Mouse (Mus musculus): ENCODE results near the gene Zwilch. TPM values are rescaled to one million over a fixed set of nuclear protein-coding genes. Genes with fewer than 3 reads are reported as not detected.

Zwilch gene
- polyA plus RNA-seq, 1 experiment from 2014 or later = 7.5 TPM

GRCm38 (mm10) chr9:64120584-64121277, 52.2 kb downstream of the Zwilch start:
- DNase-seq (ENCODE audit: low spot score) = peak; percentile 67
- no peak for TF ChIP-seq CTCF (IDR thresholded peaks at IDR 0.05; ENCODE audit: low read depth)
- H3K9ac ChIP-seq (ENCODE audit: low read depth, low read length) = no peak overlapping the region
- H3K9me3 ChIP-seq (replicated peaks; ENCODE audit: low read length) = no peaks in the 10 kb centered on the region
- H3K4me1 ChIP-seq (replicated peaks; ENCODE audit: insufficient read depth, low read length) = 0 out of 2 replicates have a peak, but pooled peaks cover 4% of the 10 kb centered on the region
- H3K27me3 ChIP-seq (ENCODE audit: insufficient read depth, low read length) = no peaks in the 10 kb centered on the region
- no peaks in the 10 kb centered on the region for H3K36me3 ChIP-seq (ENCODE audit: insufficient read depth, low read length)
- H3K4me3 ChIP-seq (replicated peaks; ENCODE audit: low read depth, low read length) = no peak overlapping the region
- WGBS = 37% methylated on average over 11 of the region's 11 CpGs
- peak; percentile 83 for ATAC-seq (replicated peaks; ENCODE audit: low FRiP score, low read depth)
- no peak overlapping the region for H3K27ac ChIP-seq
- no peak overlapping the region for H3K4me2 ChIP-seq (ENCODE audit: low read length)

DNA sequence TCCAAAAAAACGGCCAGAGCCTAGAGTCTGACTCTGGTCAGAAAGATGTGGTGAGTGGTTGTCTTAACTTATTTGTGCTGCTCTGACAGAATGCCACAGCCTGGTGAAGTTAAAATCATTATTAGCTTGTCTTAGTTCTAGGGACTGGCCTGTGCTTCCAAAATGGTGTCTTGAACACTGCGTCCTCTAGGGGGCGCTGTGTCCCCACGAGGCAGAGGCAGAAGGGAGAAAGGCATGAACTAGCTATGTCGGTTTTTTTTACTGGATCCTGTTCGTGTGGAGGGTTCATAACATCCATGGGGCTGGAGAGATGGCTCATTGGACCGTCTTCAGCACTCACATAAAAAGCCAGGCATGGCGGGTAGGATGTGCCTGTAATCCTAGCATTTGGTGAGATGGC, 53.0 kb downstream of the Zwilch start:
- DNase-seq (ENCODE audit: low spot score) = peak; percentile 67
- Histone ChIP-seq H3K9me3 (replicated peaks; ENCODE audit: low read length) (no peaks in the 10 kb centered on the region), H3K4me3 (replicated peaks; ENCODE audit: low read depth, low read length) (no peak overlapping the region), H3K4me1 (replicated peaks; ENCODE audit: insufficient read depth, low read length) (peaks cover 4% of the 10 kb centered on the region; the same call in 1 of the 2 replicates), H3K36me3 (ENCODE audit: insufficient read depth, low read length) (no peaks in the 10 kb centered on the region), H3K9ac (ENCODE audit: low read depth, low read length) (no peak overlapping the region), H3K27ac (no peak overlapping the region), H3K27me3 (ENCODE audit: insufficient read depth, low read length) (no peaks in the 10 kb centered on the region), H3K4me2 (ENCODE audit: low read length) (no peak overlapping the region)
- WGBS = 37% methylated on average over 8 of the region's 8 CpGs
- TF ChIP-seq CTCF (IDR thresholded peaks at IDR 0.05; ENCODE audit: low read depth) = peak; percentile 83
- no peak for ATAC-seq (replicated peaks; ENCODE audit: low FRiP score, low read depth)

DNA sequence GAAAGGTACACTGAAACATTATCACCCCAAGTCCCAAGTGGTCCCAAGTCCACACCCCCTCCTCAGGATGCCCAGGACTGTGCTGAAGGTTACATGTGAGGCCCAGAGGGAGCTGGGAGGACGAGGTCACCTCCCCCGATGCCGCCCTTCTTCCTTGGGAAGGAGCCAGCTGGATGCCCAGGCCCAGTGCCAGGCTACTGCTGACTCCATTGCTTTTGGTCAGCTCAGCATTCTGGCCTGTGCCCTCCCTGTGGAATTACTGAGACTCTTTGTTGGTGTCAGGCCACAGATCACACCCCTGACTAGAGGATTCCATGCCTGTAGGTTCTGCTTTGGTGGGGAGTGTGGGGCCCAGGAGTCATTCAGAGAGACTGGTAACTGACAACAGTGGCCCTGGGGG, 56.0 kb downstream of the Zwilch start, which contains the start of gene Lctl:
Gene Lctl (plus strand): TSS at position 272 of the 400 bp plus-strand sequence.
- Histone ChIP-seq H3K27ac (no peak within 1 kb of the TSS), H3K4me3 (replicated peaks; ENCODE audit: low read depth, low read length) (no peak within 1 kb of the TSS), H3K36me3 (ENCODE audit: insufficient read depth, low read length) (no peaks in the 10 kb centered on the region), H3K4me1 (replicated peaks; ENCODE audit: insufficient read depth, low read length) (no peaks in the 10 kb centered on the region; the same call in 1 of the 2 replicates), H3K9me3 (replicated peaks; ENCODE audit: low read length) (no peaks in the 10 kb centered on the region), H3K27me3 (ENCODE audit: insufficient read depth, low read length) (no peaks in the 10 kb centered on the region), H3K9ac (ENCODE audit: low read depth, low read length) (no peak within 1 kb of the TSS), H3K4me2 (ENCODE audit: low read length) (no peak within 1 kb of the TSS)
- DNase-seq (ENCODE audit: low spot score) = no peak
- no peak for ATAC-seq (replicated peaks; ENCODE audit: low FRiP score, low read depth)
- TF ChIP-seq CTCF (IDR thresholded peaks at IDR 0.05; ENCODE audit: low read depth) = no peak
- WGBS = 55% methylated on average over 3 of the region's 3 CpGs

- 79% methylated on average over 6 of the region's 6 CpGs for WGBS
- Histone ChIP-seq H3K4me1 (replicated peaks; ENCODE audit: insufficient read depth, low read length) (no peaks in the 10 kb centered on the region; the same call in 1 of the 2 replicates), H3K4me3 (replicated peaks; ENCODE audit: low read depth, low read length) (no peak overlapping the region), H3K9me3 (replicated peaks; ENCODE audit: low read length) (no peaks in the 10 kb centered on the region), H3K27ac (no peak overlapping the region), H3K9ac (ENCODE audit: low read depth, low read length) (no peak overlapping the region), H3K36me3 (ENCODE audit: insufficient read depth, low read length) (no peaks in the 10 kb centered on the region), H3K27me3 (ENCODE audit: insufficient read depth, low read length) (no peaks in the 10 kb centered on the region), H3K4me2 (ENCODE audit: low read length) (no peak overlapping the region)
- ATAC-seq (replicated peaks; ENCODE audit: low FRiP score, low read depth) (no peak), DNase-seq (ENCODE audit: low spot score) (no peak)
- TF ChIP-seq CTCF (IDR thresholded peaks at IDR 0.05; ENCODE audit: low read depth) = no peak
These were observed 57.1 kb downstream of the Zwilch start for GRCm38 (mm10) chr9:64115756-64116155.

DNA sequence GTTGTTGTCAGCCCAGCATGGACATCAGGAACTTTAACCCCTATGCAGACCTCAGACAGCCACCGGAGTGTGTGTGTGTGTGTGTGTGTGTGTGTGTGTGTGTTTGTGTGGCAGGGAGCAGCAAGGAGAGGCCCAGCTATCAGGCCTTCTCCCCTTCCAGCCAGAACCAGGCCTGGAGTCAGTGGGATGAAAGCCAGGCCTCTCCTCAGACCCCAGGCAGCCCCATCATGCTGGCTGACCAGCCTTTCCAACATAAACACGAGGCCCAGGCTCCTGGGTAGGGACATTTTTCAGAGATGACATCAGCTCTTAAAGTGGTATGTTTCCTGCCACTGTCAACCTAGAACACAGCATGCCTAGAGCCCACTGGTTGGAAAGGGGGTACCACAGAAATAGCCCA, 58.3 kb downstream of the Zwilch start:
- H3K9ac ChIP-seq (ENCODE audit: low read depth, low read length) = no peak overlapping the region
- no peak for TF ChIP-seq CTCF (IDR thresholded peaks at IDR 0.05; ENCODE audit: low read depth)
- H3K27ac ChIP-seq = no peak overlapping the region
- no peaks in the 10 kb centered on the region for H3K27me3 ChIP-seq (ENCODE audit: insufficient read depth, low read length)
- no peaks in the 10 kb centered on the region; the same call in 1 of the 2 replicates for H3K4me1 ChIP-seq (replicated peaks; ENCODE audit: insufficient read depth, low read length)
- 29% methylated on average over 2 of the region's 2 CpGs for WGBS
- no peak overlapping the region for H3K4me2 ChIP-seq (ENCODE audit: low read length)
- ATAC-seq (replicated peaks; ENCODE audit: low FRiP score, low read depth) = no peak
- H3K9me3 ChIP-seq (replicated peaks; ENCODE audit: low read length) = no peaks in the 10 kb centered on the region
- H3K4me3 ChIP-seq (replicated peaks; ENCODE audit: low read depth, low read length) = no peak overlapping the region
- no peaks in the 10 kb centered on the region for H3K36me3 ChIP-seq (ENCODE audit: insufficient read depth, low read length)
- DNase-seq (ENCODE audit: low spot score) = peak; percentile 28

DNA sequence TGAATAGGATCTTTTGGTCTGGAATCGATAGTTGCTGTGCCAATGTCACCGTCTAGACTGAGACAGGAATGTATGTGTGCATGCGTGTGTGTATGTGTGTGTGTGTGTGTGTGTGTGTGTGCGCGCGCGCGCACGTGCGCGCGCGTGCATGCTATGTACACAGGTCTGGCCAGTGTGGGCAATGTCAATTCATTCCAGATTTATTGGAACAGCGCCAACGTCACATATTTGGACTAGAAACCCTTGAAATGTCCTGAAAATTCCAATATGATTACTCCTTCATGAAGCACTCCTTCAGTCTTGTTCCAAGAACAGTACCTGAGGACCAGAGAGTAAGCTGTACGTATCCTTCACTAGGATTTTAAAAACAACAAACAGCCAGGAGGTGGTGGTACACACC, 62.4 kb downstream of the Zwilch start:
- Histone ChIP-seq H3K9ac (ENCODE audit: low read depth, low read length) (no peak overlapping the region), H3K4me3 (replicated peaks; ENCODE audit: low read depth, low read length) (no peak overlapping the region), H3K9me3 (replicated peaks; ENCODE audit: low read length) (no peaks in the 10 kb centered on the region), H3K27ac (no peak overlapping the region), H3K27me3 (ENCODE audit: insufficient read depth, low read length) (no peaks in the 10 kb centered on the region), H3K4me2 (ENCODE audit: low read length) (no peak overlapping the region), H3K4me1 (replicated peaks; ENCODE audit: insufficient read depth, low read length) (no peaks in the 10 kb centered on the region; the same call in 1 of the 2 replicates), H3K36me3 (ENCODE audit: insufficient read depth, low read length) (no peaks in the 10 kb centered on the region)
- DNase-seq (ENCODE audit: low spot score) (no peak), ATAC-seq (replicated peaks; ENCODE audit: low FRiP score, low read depth) (no peak)
- TF ChIP-seq CTCF (IDR thresholded peaks at IDR 0.05; ENCODE audit: low read depth) = no peak
- WGBS = 93% methylated on average over 16 of the region's 16 CpGs
